Mouse (Mus musculus) embryonic facial prominence, embryonic 10.5 days (tissue): ENCODE results near the gene Nup54. TPM values are rescaled to one million over a fixed set of nuclear protein-coding genes. Genes with fewer than 3 reads are reported as not detected.

Source experiments
- DNase-seq: peaks from one replicate; pipeline ENCODE4 v3.0.0-alpha.2; 2017; ENCODE audit warnings: low spot score
- H3K27ac ChIP-seq: fragments of 300-500 bp; sonication (generic); replicated peaks from 2 replicates; pipeline ENCODE4 v1.5.1; 2016; ENCODE audit warnings: mild to moderate bottlenecking
- H3K27me3 ChIP-seq: fragments of 300-500 bp; sonication (generic); replicated peaks from 2 replicates; pipeline ENCODE4 v1.6.1; 2016; ENCODE audit warnings: low read depth, mild to moderate bottlenecking; ENCODE audit not compliant: poor library complexity, severe bottlenecking
- H3K36me3 ChIP-seq: fragments of 300-500 bp; sonication (generic); replicated peaks from 2 replicates; pipeline ENCODE4 v1.6.1; 2016; ENCODE audit warnings: mild to moderate bottlenecking, moderate library complexity
- H3K4me1 ChIP-seq: fragments of 300-500 bp; sonication (generic); 2 replicates; pipeline ENCODE4 v1.6.1; 2016
- H3K4me3 ChIP-seq: fragments of 300-500 bp; sonication (generic); 2 replicates; pipeline ENCODE4 v1.5.1; 2016; ENCODE audit warnings: mild to moderate bottlenecking, moderate library complexity
- H3K9me3 ChIP-seq: fragments of 300-500 bp; sonication (generic); 2 replicates; pipeline ENCODE4 v1.6.1; 2016; ENCODE audit warnings: mild to moderate bottlenecking
- WGBS: fragments of 180-500 bp; shearing (Covaris S2); methylation state at CpG from one replicate; pipeline ENCODE4 v1.1.7; 2016; 5-methylcytosine and 5-hydroxymethylcytosine counted together
- polyA plus RNA-seq: library from polyadenylated mRNA; unstranded; fragments of >200 nt; fragmentation: Nextera tagmentation; extraction: Ambion mirVana; gene quantifications from 2 replicates; pipeline ENCODE4 v1.2.1, GENCODE M21; 2016

The Nup54 gene
- polyA plus RNA-seq, 1 experiment from 2014 or later, result 76.2 TPM

- peaks cover 57% of the 10 kb centered on the region for H3K36me3 ChIP-seq
- H3K27me3 ChIP-seq, result no peaks in the 10 kb centered on the region
- H3K27ac ChIP-seq, result no peak overlapping the region
- no peaks in the 10 kb centered on the region for H3K9me3 ChIP-seq
- WGBS, result 86% methylated on average over 2 of the region's 2 CpGs
- no peaks in the 10 kb centered on the region for H3K4me1 ChIP-seq
- H3K4me3 ChIP-seq, result no peak overlapping the region
- no peak for DNase-seq
Observed at GRCm38 (mm10) chr5:92445016-92445415, 10.0 kb upstream of the Nup54 start.

- no peaks in the 10 kb centered on the region for H3K4me1 ChIP-seq
- H3K4me3 ChIP-seq, result no peak overlapping the region
- H3K27ac ChIP-seq, result no peak overlapping the region
- no peaks in the 10 kb centered on the region for H3K9me3 ChIP-seq
- no peaks in the 10 kb centered on the region for H3K27me3 ChIP-seq
- DNase-seq, result no peak
- WGBS, result 89% methylated on average over 7 of the region's 7 CpGs
- H3K36me3 ChIP-seq, result peaks cover 36% of the 10 kb centered on the region
Observed at GRCm38 (mm10) chr5:92442914-92443313, 7.9 kb upstream of the Nup54 start.

- Histone ChIP-seq H3K27ac (no peak overlapping the region), H3K9me3 (no peaks in the 10 kb centered on the region), H3K4me1 (no peaks in the 10 kb centered on the region), H3K27me3 (no peaks in the 10 kb centered on the region), H3K4me3 (no peak overlapping the region), H3K36me3 (peaks cover 22% of the 10 kb centered on the region)
- no peak for DNase-seq
- WGBS, result 70% methylated on average over 5 of the region's 5 CpGs
Observed at GRCm38 (mm10) chr5:92441494-92441893, 6.5 kb upstream of the Nup54 start.

- WGBS, result 88% methylated on average over 8 of the region's 8 CpGs
- H3K27ac ChIP-seq, result no peak overlapping the region
- no peaks in the 10 kb centered on the region for H3K27me3 ChIP-seq
- H3K36me3 ChIP-seq, result no peaks in the 10 kb centered on the region; the same call in 1 of the 2 replicates
- no peak for DNase-seq
- no peak overlapping the region for H3K4me3 ChIP-seq
- no peaks in the 10 kb centered on the region for H3K9me3 ChIP-seq
- H3K4me1 ChIP-seq, result peaks cover 10% of the 10 kb centered on the region
Observed at GRCm38 (mm10) chr5:92438540-92438939, 3.5 kb upstream of the Nup54 start.

GRCm38 (mm10) chr5:92434571-92434985 is 441 bp downstream of the Nup54 start:
- Histone ChIP-seq H3K36me3 (peaks cover 9% of the 10 kb centered on the region), H3K9me3 (no peaks in the 10 kb centered on the region), H3K4me3 (peak overlapping the region; percentile 100), H3K27me3 (no peaks in the 10 kb centered on the region), H3K4me1 (peaks cover 17% of the 10 kb centered on the region), H3K27ac (peak overlapping the region; percentile 97)
- 1% methylated on average over 39 of the region's 39 CpGs for WGBS
- no peak for DNase-seq

- H3K4me3 ChIP-seq, result peak overlapping the region; percentile 100
- peaks cover 17% of the 10 kb centered on the region for H3K4me1 ChIP-seq
- H3K9me3 ChIP-seq, result no peaks in the 10 kb centered on the region
- peak overlapping the region; percentile 97 for H3K27ac ChIP-seq
- no peak for DNase-seq
- H3K36me3 ChIP-seq, result peaks cover 12% of the 10 kb centered on the region
- H3K27me3 ChIP-seq, result no peaks in the 10 kb centered on the region
- WGBS, result under 1% methylated on average over 12 of the region's 12 CpGs
Observed at GRCm38 (mm10) chr5:92434070-92434469, 949 bp downstream of the Nup54 start.

GRCm38 (mm10) chr5:92431611-92432010 is 3.4 kb downstream of the Nup54 start:
- WGBS, result 88% methylated on average over 7 of the region's 7 CpGs
- no peak for DNase-seq
- Histone ChIP-seq H3K36me3 (peaks cover 37% of the 10 kb centered on the region), H3K27me3 (no peaks in the 10 kb centered on the region), H3K4me3 (no peak overlapping the region), H3K4me1 (peaks cover 17% of the 10 kb centered on the region), H3K9me3 (peaks cover 6% of the 10 kb centered on the region; the same call in 1 of the 2 replicates), H3K27ac (no peak overlapping the region)

- 94% methylated on average over 5 of the region's 5 CpGs for WGBS
- no peak for DNase-seq
- Histone ChIP-seq H3K27me3 (no peaks in the 10 kb centered on the region), H3K27ac (no peak overlapping the region), H3K4me1 (peaks cover 17% of the 10 kb centered on the region), H3K9me3 (peaks cover 6% of the 10 kb centered on the region; the same call in 1 of the 2 replicates), H3K36me3 (peaks cover 45% of the 10 kb centered on the region), H3K4me3 (no peak overlapping the region)
Observed at GRCm38 (mm10) chr5:92430723-92431122, 4.3 kb downstream of the Nup54 start.

- WGBS, result 96% methylated on average over 11 of the region's 11 CpGs
- peaks cover 100% of the 10 kb centered on the region for H3K36me3 ChIP-seq
- peaks cover 6% of the 10 kb centered on the region; the same call in 1 of the 2 replicates for H3K9me3 ChIP-seq
- DNase-seq, result no peak
- H3K4me3 ChIP-seq, result no peak overlapping the region
- H3K4me1 ChIP-seq, result no peaks in the 10 kb centered on the region
- no peak overlapping the region for H3K27ac ChIP-seq
- no peaks in the 10 kb centered on the region for H3K27me3 ChIP-seq
Observed at GRCm38 (mm10) chr5:92424126-92424525, 10.9 kb downstream of the Nup54 start.

GRCm38 (mm10) chr5:92413982-92414375 is 21.0 kb downstream of the Nup54 start:
- Histone ChIP-seq H3K36me3 (peaks cover 52% of the 10 kb centered on the region), H3K27ac (no peak overlapping the region), H3K4me1 (peaks cover 7% of the 10 kb centered on the region), H3K9me3 (no peaks in the 10 kb centered on the region), H3K27me3 (no peaks in the 10 kb centered on the region), H3K4me3 (no peak overlapping the region)
- WGBS, result 86% methylated on average over 8 of the region's 8 CpGs
- DNase-seq, result no peak

- Histone ChIP-seq H3K9me3 (no peaks in the 10 kb centered on the region), H3K4me1 (peaks cover 7% of the 10 kb centered on the region), H3K27me3 (no peaks in the 10 kb centered on the region), H3K27ac (no peak overlapping the region), H3K36me3 (peaks cover 47% of the 10 kb centered on the region), H3K4me3 (no peak overlapping the region)
- 79% methylated on average over 11 of the region's 11 CpGs for WGBS
- no peak for DNase-seq
Observed at GRCm38 (mm10) chr5:92413271-92413981, 21.6 kb downstream of the Nup54 start.

- Histone ChIP-seq H3K27ac (no peak overlapping the region), H3K27me3 (no peaks in the 10 kb centered on the region), H3K9me3 (no peaks in the 10 kb centered on the region), H3K36me3 (peaks cover 30% of the 10 kb centered on the region), H3K4me3 (no peak overlapping the region), H3K4me1 (peaks cover 9% of the 10 kb centered on the region)
- DNase-seq, result no peak
- 77% methylated on average over 7 of the region's 7 CpGs for WGBS
Observed at GRCm38 (mm10) chr5:92411461-92412140, 23.4 kb downstream of the Nup54 start.

GRCm38 (mm10) chr5:92410486-92410885 is 24.5 kb downstream of the Nup54 start:
- Histone ChIP-seq H3K27ac (no peak overlapping the region), H3K27me3 (no peaks in the 10 kb centered on the region), H3K4me1 (peaks cover 17% of the 10 kb centered on the region), H3K36me3 (peaks cover 20% of the 10 kb centered on the region), H3K9me3 (no peaks in the 10 kb centered on the region), H3K4me3 (no peak overlapping the region)
- 88% methylated on average over 5 of the region's 5 CpGs for WGBS
- DNase-seq, result no peak
